Mouse (Mus musculus) heart, embryonic 11.5 days (tissue): Measurements from ENCODE around the gene Ddx39b. TPM values are rescaled to one million over a fixed set of nuclear protein-coding genes. Genes with fewer than 3 reads are reported as not detected.
A peak's percentile ranks its signal among the peaks of the same experiment; 100 is the strongest.
"Not testable (repeated sequence)": the region's sequence is repeated elsewhere in the genome, so short reads cannot be mapped to it uniquely, and the experiment has no call there.

Source experiments
- ATAC-seq: fragments of 200-750 bp; cut with Nextera tagmentation; replicated peaks from 2 replicates; pipeline ENCODE4 v1.8.0; 2017; ENCODE audit warnings: moderate library complexity; ENCODE audit not compliant: insufficient number of reproducible peaks, low FRiP score, low TSS enrichment
- H3K27ac ChIP-seq: fragments of 300-500 bp; sonication (generic); 2 replicates; pipeline ENCODE4 v1.5.1; 2014; ENCODE audit warnings: mild to moderate bottlenecking, low read depth, low read length
- H3K27me3 ChIP-seq: fragments of 300-500 bp; sonication (generic); 2 replicates; pipeline ENCODE4 v1.6.1; 2014; ENCODE audit warnings: mild to moderate bottlenecking, low read length, mixed read lengths; ENCODE audit not compliant: control insufficient read depth, insufficient read depth
- H3K36me3 ChIP-seq: fragments of 300-500 bp; sonication (generic); 2 replicates; pipeline ENCODE4 v1.6.1; 2014; ENCODE audit warnings: mild to moderate bottlenecking, low read length, moderate library complexity, mixed read lengths; ENCODE audit not compliant: control insufficient read depth, insufficient read depth
- H3K4me1 ChIP-seq: fragments of 300-500 bp; sonication (generic); 2 replicates; pipeline ENCODE4 v1.6.1; 2014; ENCODE audit warnings: low read length; ENCODE audit not compliant: control insufficient read depth, insufficient read depth
- H3K4me2 ChIP-seq: fragments of 300-500 bp; sonication (generic); 2 replicates; pipeline ENCODE4 v1.6.1; 2014; ENCODE audit warnings: mild to moderate bottlenecking, moderate library complexity
- H3K4me3 ChIP-seq: fragments of 300-500 bp; sonication (generic); 2 replicates; pipeline ENCODE4 v1.5.1; 2014; ENCODE audit warnings: low read depth, low read length
- H3K9ac ChIP-seq: fragments of 300-500 bp; sonication (generic); 2 replicates; pipeline ENCODE4 v1.6.1; 2014; ENCODE audit warnings: mild to moderate bottlenecking, low read depth, low read length, moderate library complexity
- H3K9me3 ChIP-seq: fragments of 300-500 bp; sonication (generic); replicated peaks from 2 replicates; pipeline ENCODE4 v1.6.1; 2016; ENCODE audit warnings: low read length; ENCODE audit not compliant: control insufficient read depth
- WGBS: fragments of 180-500 bp; shearing (Covaris S2); extraction: QIAGEN DNeasy Blood & Tissue Kit; methylation state at CpG from one replicate; pipeline ENCODE4 v1.1.7; 2014; ENCODE audit not compliant: insufficient replicate concordance; 5-methylcytosine and 5-hydroxymethylcytosine counted together
- microRNA-seq: library from miRNA; unstranded; fragments of <30 nt; microRNA quantifications from one replicate; pipeline ENCODE4, GENCODE M21; 2016; ENCODE audit warnings: borderline number of aligned reads
- polyA plus RNA-seq: library from polyadenylated mRNA; unstranded; fragments of >200 nt; fragmentation: Nextera tagmentation; extraction: Ambion mirVana; gene quantifications from 2 replicates; pipeline ENCODE4 v1.2.1, GENCODE M21; 2014

Gene Ddx39b
- polyA plus RNA-seq, 1 experiment from 2014 or later: 318 TPM

- H3K36me3 ChIP-seq, H3K27ac ChIP-seq: not testable (repeated sequence)
- WGBS: 79% methylated on average over 7 of the region's 7 CpGs
Observed at GRCm38 (mm10) chr17:35300261-35300945, 58.9 kb downstream of the Ddx39b start.

GRCm38 (mm10) chr17:35301645-35302258, 60.2 kb downstream of the Ddx39b start:
- H3K4me3 ChIP-seq: no peak overlapping the region
- no peaks in the 10 kb centered on the region for H3K4me1 ChIP-seq
- H3K27ac ChIP-seq: no peak overlapping the region
- 0 out of 2 replicates have a peak, but pooled peaks cover 3% of the 10 kb centered on the region for H3K27me3 ChIP-seq
- H3K36me3 ChIP-seq: no peaks in the 10 kb centered on the region
- no peak overlapping the region for H3K9ac ChIP-seq
- WGBS: 24% methylated on average over 13 of the region's 13 CpGs
- H3K9me3 ChIP-seq: no peaks in the 10 kb centered on the region
- no peak for ATAC-seq
- H3K4me2 ChIP-seq: no peak overlapping the region; the same call in 1 of the 2 replicates

More at GRCm38 (mm10) chr17:35300261-35300945, 58.9 kb downstream of the Ddx39b start:
- H3K9ac ChIP-seq, H3K4me3 ChIP-seq, H3K9me3 ChIP-seq, H3K4me2 ChIP-seq, H3K27me3 ChIP-seq, H3K4me1 ChIP-seq, ATAC-seq: not testable (repeated sequence)

- Histone ChIP-seq H3K36me3 (no peaks in the 10 kb centered on the region), H3K4me3 (no peak overlapping the region), H3K9me3 (no peaks in the 10 kb centered on the region), H3K27ac (no peak overlapping the region), H3K4me2 (no peak overlapping the region), H3K27me3 (peaks cover 6% of the 10 kb centered on the region), H3K9ac (no peak overlapping the region), H3K4me1 (no peaks in the 10 kb centered on the region)
- 62% methylated on average over 2 of the region's 2 CpGs for WGBS
- no peak for ATAC-seq
Observed at GRCm38 (mm10) chr17:35303271-35303670, 61.7 kb downstream of the Ddx39b start.

Small RNAs within 50 kb of the gene (microRNA-seq; reads per million reads assigned to microRNA genes)
- gene Mir6973a (not detected), gene Mir6974 (not detected), gene Mir6975 (1.8 reads per million, percentile 23 among the genes with 10 or more reads in this experiment), gene Mir8094 (0.81 reads per million, percentile 9 among the genes with 10 or more reads in this experiment)

Other genes starting within 250 kb of the Ddx39b start
- 55.7 and 59.7 TPM in 2 replicates for gene Vars, start 240.8 kb upstream of the Ddx39b start, polyA plus RNA-seq
- gene Vwa7, start 225.2 kb upstream of the Ddx39b start, polyA plus RNA-seq: 0.20 and 0.27 TPM in 2 replicates
- gene Sapcd1, start 213.7 kb upstream of the Ddx39b start, polyA plus RNA-seq: 1.8 and 2.1 TPM in 2 replicates
- gene Msh5, start 195.0 kb upstream of the Ddx39b start, polyA plus RNA-seq: 4.4 and 4.6 TPM in 2 replicates
- gene Clic1, start 191.8 kb upstream of the Ddx39b start, polyA plus RNA-seq: 86.4 and 228 TPM in 2 replicates
- 213 and 217 TPM in 2 replicates for gene Ddah2, start 182.7 kb upstream of the Ddx39b start, polyA plus RNA-seq
- not detected in 2 replicates for gene Ly6g6c, start 176.4 kb upstream of the Ddx39b start, polyA plus RNA-seq
- gene Mpig6b, start 175.6 kb upstream of the Ddx39b start, polyA plus RNA-seq: 1.4 and 1.8 TPM in 2 replicates
- 0.42 TPM in 1 of 2 replicates, not detected in the other for gene Ly6g6e, start 164.8 kb upstream of the Ddx39b start, polyA plus RNA-seq
- 2.0 and 2.2 TPM in 2 replicates for gene Ly6g6d, start 163.7 kb upstream of the Ddx39b start, polyA plus RNA-seq
- gene Ly6g6f, start 156.1 kb upstream of the Ddx39b start, polyA plus RNA-seq: 1.8 TPM in 2 replicates
- 47.4 and 51.2 TPM in 2 replicates for gene Abhd16a, start 152.5 kb upstream of the Ddx39b start, polyA plus RNA-seq
- gene Ly6g5c, start 133.5 kb upstream of the Ddx39b start, polyA plus RNA-seq: not detected in 2 replicates
- 0.36 and 0.56 TPM in 2 replicates for gene Ly6g5b, start 126.3 kb upstream of the Ddx39b start, polyA plus RNA-seq
- 15.7 and 17.2 TPM in 2 replicates for gene Gpank1, start 120.3 kb upstream of the Ddx39b start, polyA plus RNA-seq
- 221 and 222 TPM in 2 replicates for gene Csnk2b, start 119.7 kb upstream of the Ddx39b start, polyA plus RNA-seq
- 8.4 and 10.8 TPM in 2 replicates for gene D17H6S53E, start 115.4 kb upstream of the Ddx39b start, polyA plus RNA-seq
- 2.3 and 12.9 TPM in 2 replicates for gene Apom, start 109.7 kb upstream of the Ddx39b start, polyA plus RNA-seq
- 72.5 and 77.4 TPM in 2 replicates for gene Bag6, start 106.6 kb upstream of the Ddx39b start, polyA plus RNA-seq
- gene Prrc2a, start 76.8 kb upstream of the Ddx39b start, polyA plus RNA-seq: 128 and 163 TPM in 2 replicates
- 2.7 and 4.2 TPM in 2 replicates for gene Aif1, start 65.7 kb upstream of the Ddx39b start, polyA plus RNA-seq
- gene Lst1, start 53.3 kb upstream of the Ddx39b start, polyA plus RNA-seq: 4.9 and 5.0 TPM in 2 replicates
- gene Ltb, start 47.3 kb upstream of the Ddx39b start, polyA plus RNA-seq: 0.42 TPM in 1 of 2 replicates, not detected in the other
- not detected in 2 replicates for gene Tnf, start 39.7 kb upstream of the Ddx39b start, polyA plus RNA-seq
- not detected in 2 replicates for gene Lta, start 36.4 kb upstream of the Ddx39b start, polyA plus RNA-seq
- gene Gm16181, start 20.9 kb upstream of the Ddx39b start, polyA plus RNA-seq: 0.44 TPM in 1 of 2 replicates, not detected in the other
- gene Atp6v1g2, start 8.1 kb upstream of the Ddx39b start, polyA plus RNA-seq: 9.3 and 10.1 TPM in 2 replicates
- 2.3 and 4.9 TPM in 2 replicates for gene Nfkbil1, start 6.0 kb upstream of the Ddx39b start, polyA plus RNA-seq
- gene H2-D1, start 21.0 kb downstream of the Ddx39b start, polyA plus RNA-seq: 21.0 and 29.1 TPM in 2 replicates
- 0.18 and 0.53 TPM in 2 replicates for gene H2-Q1, start 78.7 kb downstream of the Ddx39b start, polyA plus RNA-seq
- gene H2-Q2, start 100.5 kb downstream of the Ddx39b start, polyA plus RNA-seq: 9.0 and 10.1 TPM in 2 replicates
- gene H2-Q4, start 137.9 kb downstream of the Ddx39b start, polyA plus RNA-seq: 1.8 and 2.7 TPM in 2 replicates
- gene H2-Q6, start 183.1 kb downstream of the Ddx39b start, polyA plus RNA-seq: 0.38 and 0.39 TPM in 2 replicates
- gene H2-Q7, start 197.4 kb downstream of the Ddx39b start, polyA plus RNA-seq: 0.84 and 2.6 TPM in 2 replicates
- 0.20 and 1.4 TPM in 2 replicates for gene H2-Q10, start 228.3 kb downstream of the Ddx39b start, polyA plus RNA-seq